Mouse (Mus musculus) heart, postnatal 0 days (tissue): ENCODE data around the gene Srr.

Experiments used
- CTCF ChIP-seq: IDR thresholded peaks from 2 replicates; pipeline ENCODE4 v1.5.1; 2016; ENCODE audit warnings: antibody characterized with exemption, control low read depth, low read depth
- EP300 ChIP-seq: IDR thresholded peaks from 2 replicates; pipeline ENCODE4 v1.6.1; 2016; ENCODE audit warnings: antibody characterized with exemption, low read depth

GRCm38 (mm10) chr11:74926388-74927005, 749 bp upstream of the Srr start:
- TF ChIP-seq CTCF (no peak), EP300 (no peak)
